Mouse (Mus musculus) intestine, postnatal 0 days (tissue): Measurements from ENCODE around the gene Ints7. TPM values are rescaled to one million over a fixed set of nuclear protein-coding genes. Genes with fewer than 3 reads are reported as not detected.
A peak's percentile ranks its signal among the peaks of the same experiment; 100 is the strongest.

Experiments used
- ATAC-seq: fragments of 200-750 bp; cut with Nextera tagmentation; 2 replicates; pipeline ENCODE4 v1.8.0; 2017; ENCODE audit warnings: mild to moderate bottlenecking, moderate TSS enrichment, moderate library complexity
- H3K27ac ChIP-seq: fragments of 300-500 bp; sonication (generic); 2 replicates; pipeline ENCODE4 v1.5.1; 2014; ENCODE audit warnings: mild to moderate bottlenecking, low read depth, low read length, moderate library complexity
- H3K27me3 ChIP-seq: fragments of 300-500 bp; sonication (generic); replicated peaks from 2 replicates; pipeline ENCODE4 v1.6.1; 2014; ENCODE audit warnings: low read length, mixed read lengths; ENCODE audit not compliant: control insufficient read depth, insufficient read depth
- H3K36me3 ChIP-seq: fragments of 300-500 bp; sonication (generic); 2 replicates; pipeline ENCODE4 v1.6.1; 2014; ENCODE audit warnings: mild to moderate bottlenecking, moderate library complexity; ENCODE audit not compliant: control insufficient read depth, insufficient read depth
- H3K4me1 ChIP-seq: fragments of 300-500 bp; sonication (generic); replicated peaks from 2 replicates; pipeline ENCODE4 v1.6.1; 2014; ENCODE audit warnings: antibody characterized with exemption, low read length, mixed read lengths; ENCODE audit not compliant: control insufficient read depth, insufficient read depth
- H3K4me2 ChIP-seq: fragments of 300-500 bp; sonication (generic); replicated peaks from 2 replicates; pipeline ENCODE4 v1.6.1; 2014; ENCODE audit warnings: low read depth, mild to moderate bottlenecking, moderate library complexity
- H3K4me3 ChIP-seq: fragments of 300-500 bp; sonication (generic); 2 replicates; pipeline ENCODE4 v1.5.1; 2014; ENCODE audit warnings: low read depth, low read length
- H3K9ac ChIP-seq: fragments of 300-500 bp; sonication (generic); 2 replicates; pipeline ENCODE4 v1.6.1; 2014; ENCODE audit warnings: mild to moderate bottlenecking, low read depth, low read length
- H3K9me3 ChIP-seq: fragments of 300-500 bp; sonication (generic); 2 replicates; pipeline ENCODE4 v1.6.1; 2016; ENCODE audit warnings: mixed run types; ENCODE audit not compliant: control insufficient read depth
- CTCF ChIP-seq: sonication (generic); IDR thresholded peaks from 2 replicates; pipeline ENCODE4 v1.5.1; 2016; ENCODE audit warnings: low read depth, mild to moderate bottlenecking, control low read depth, antibody characterized with exemption, moderate library complexity
- WGBS: fragments of 180-500 bp; shearing (Covaris S2); extraction: QIAGEN DNeasy Blood & Tissue Kit; methylation state at CpG from one replicate; pipeline ENCODE4 v1.1.7; 2014; 5-methylcytosine and 5-hydroxymethylcytosine counted together
- polyA plus RNA-seq: library from polyadenylated mRNA; unstranded; fragments of >200 nt; fragmentation: Nextera tagmentation; extraction: Ambion mirVana; gene quantifications from 2 replicates; pipeline ENCODE4 v1.2.1, GENCODE M21; 2015

The Ints7 gene
- polyA plus RNA-seq, 1 experiment from 2014 or later = 11.2 TPM

DNA sequence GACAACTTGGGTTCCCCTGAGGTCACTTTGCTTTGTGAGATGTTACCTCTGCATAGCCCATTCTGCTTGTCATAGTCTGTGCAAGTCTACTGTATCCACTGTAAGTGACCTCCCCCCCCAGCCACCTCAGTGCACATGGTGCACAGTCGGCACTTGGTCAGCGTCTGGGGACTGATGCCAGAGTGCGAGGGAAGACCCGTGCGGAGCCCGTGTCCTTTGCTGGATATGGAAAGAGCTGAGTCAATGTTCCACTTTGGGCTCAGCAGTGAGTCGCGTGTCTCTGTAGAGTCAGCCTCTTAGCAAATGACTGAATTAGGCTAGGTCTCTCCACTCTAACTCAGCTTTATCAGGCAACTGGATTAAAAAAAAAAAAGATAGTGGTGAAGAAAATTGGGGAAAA lies 47.4 kb downstream of the Ints7 start:
- H3K27me3 ChIP-seq = no peaks in the 10 kb centered on the region
- 95% methylated on average over 8 of the region's 8 CpGs for WGBS
- no peaks in the 10 kb centered on the region for H3K4me1 ChIP-seq
- peaks cover 45% of the 10 kb centered on the region for H3K36me3 ChIP-seq
- no peak for ATAC-seq
- no peak overlapping the region for H3K9ac ChIP-seq
- no peak overlapping the region for H3K27ac ChIP-seq
- no peaks in the 10 kb centered on the region for H3K9me3 ChIP-seq
- H3K4me3 ChIP-seq = no peak overlapping the region
- no peak for TF ChIP-seq CTCF
- no peak overlapping the region for H3K4me2 ChIP-seq

DNA sequence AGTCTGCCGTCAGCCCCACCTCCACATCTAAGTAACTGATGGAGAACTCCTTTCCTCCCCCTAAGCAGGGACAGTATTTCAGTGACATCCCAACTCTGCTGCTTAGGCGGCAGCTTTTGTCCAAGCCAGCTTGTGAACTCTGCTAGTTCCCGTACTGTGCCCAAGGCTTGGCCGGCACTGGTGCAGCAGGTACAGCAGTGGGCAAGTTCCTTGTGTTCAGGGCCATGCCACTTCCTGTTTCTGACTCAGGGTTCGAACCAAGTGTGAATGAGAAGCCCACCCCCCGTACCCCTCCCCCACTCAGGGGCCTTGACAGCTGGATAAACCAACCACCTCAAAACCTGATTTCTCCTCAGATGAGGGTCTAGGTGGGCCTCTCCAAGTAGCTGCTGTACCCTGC lies 49.1 kb downstream of the Ints7 start:
- Histone ChIP-seq H3K9ac (no peak overlapping the region), H3K27ac (no peak overlapping the region), H3K36me3 (peaks cover 30% of the 10 kb centered on the region), H3K9me3 (no peaks in the 10 kb centered on the region), H3K4me3 (no peak overlapping the region), H3K4me2 (no peak overlapping the region), H3K4me1 (0 out of 2 replicates have a peak, but pooled peaks cover 6% of the 10 kb centered on the region), H3K27me3 (no peaks in the 10 kb centered on the region)
- WGBS = 72% methylated on average over 6 of the region's 6 CpGs
- no peak for TF ChIP-seq CTCF
- ATAC-seq = no peak

DNA sequence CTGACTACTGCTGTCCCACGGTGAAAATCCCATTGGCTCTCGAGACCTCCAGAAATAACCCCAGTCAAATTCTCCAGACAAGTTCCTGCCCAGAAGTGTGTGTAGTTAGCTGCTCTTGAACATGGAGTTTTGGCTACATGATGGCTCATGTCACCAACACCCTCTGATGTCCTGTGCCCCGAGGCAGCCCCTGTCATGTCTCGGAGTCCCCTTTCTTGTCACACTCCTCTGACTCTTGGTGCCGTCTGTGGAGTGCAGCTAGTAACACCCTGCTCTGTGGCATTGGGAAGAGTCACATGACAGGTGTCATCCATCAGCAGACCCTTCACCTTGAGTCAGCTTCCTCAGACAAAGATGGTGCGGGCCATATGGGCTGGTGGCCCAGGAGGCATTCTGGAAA lies 49.6 kb downstream of the Ints7 start:
- H3K27me3 ChIP-seq = no peaks in the 10 kb centered on the region
- H3K4me2 ChIP-seq = no peak overlapping the region
- H3K4me1 ChIP-seq = 0 out of 2 replicates have a peak, but pooled peaks cover 8% of the 10 kb centered on the region
- no peak overlapping the region for H3K4me3 ChIP-seq
- no peak for ATAC-seq
- H3K27ac ChIP-seq = no peak overlapping the region
- H3K9me3 ChIP-seq = no peaks in the 10 kb centered on the region
- 64% methylated on average over 6 of the region's 6 CpGs for WGBS
- TF ChIP-seq CTCF = no peak
- no peak overlapping the region for H3K9ac ChIP-seq
- H3K36me3 ChIP-seq = peaks cover 24% of the 10 kb centered on the region

DNA sequence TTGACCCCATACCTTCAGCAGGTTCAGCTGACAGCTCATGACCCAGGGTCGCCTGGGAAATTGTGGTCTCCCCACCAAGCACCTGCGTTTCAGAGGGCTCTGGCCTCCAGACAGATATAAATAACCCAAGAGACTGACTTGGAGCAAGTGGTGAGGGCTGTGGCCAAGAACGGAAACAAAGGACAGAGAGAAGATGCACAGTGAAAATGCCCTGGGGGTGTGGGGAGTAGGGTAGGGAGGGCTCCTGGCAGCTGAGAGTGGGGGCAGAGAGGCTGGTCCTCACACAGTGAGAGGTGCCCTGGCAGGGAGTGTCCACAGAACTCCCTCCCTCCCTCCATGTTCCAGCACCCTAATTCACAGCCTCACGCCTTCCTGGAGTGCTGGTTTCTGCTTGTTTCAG lies 50.2 kb downstream of the Ints7 start:
- ATAC-seq = no peak
- Histone ChIP-seq H3K27me3 (no peaks in the 10 kb centered on the region), H3K4me1 (0 out of 2 replicates have a peak, but pooled peaks cover 8% of the 10 kb centered on the region), H3K36me3 (peaks cover 18% of the 10 kb centered on the region), H3K4me3 (no peak overlapping the region), H3K27ac (no peak overlapping the region), H3K9me3 (no peaks in the 10 kb centered on the region), H3K9ac (no peak overlapping the region), H3K4me2 (no peak overlapping the region)
- TF ChIP-seq CTCF = no peak
- WGBS = 32% methylated on average over 4 of the region's 4 CpGs

DNA sequence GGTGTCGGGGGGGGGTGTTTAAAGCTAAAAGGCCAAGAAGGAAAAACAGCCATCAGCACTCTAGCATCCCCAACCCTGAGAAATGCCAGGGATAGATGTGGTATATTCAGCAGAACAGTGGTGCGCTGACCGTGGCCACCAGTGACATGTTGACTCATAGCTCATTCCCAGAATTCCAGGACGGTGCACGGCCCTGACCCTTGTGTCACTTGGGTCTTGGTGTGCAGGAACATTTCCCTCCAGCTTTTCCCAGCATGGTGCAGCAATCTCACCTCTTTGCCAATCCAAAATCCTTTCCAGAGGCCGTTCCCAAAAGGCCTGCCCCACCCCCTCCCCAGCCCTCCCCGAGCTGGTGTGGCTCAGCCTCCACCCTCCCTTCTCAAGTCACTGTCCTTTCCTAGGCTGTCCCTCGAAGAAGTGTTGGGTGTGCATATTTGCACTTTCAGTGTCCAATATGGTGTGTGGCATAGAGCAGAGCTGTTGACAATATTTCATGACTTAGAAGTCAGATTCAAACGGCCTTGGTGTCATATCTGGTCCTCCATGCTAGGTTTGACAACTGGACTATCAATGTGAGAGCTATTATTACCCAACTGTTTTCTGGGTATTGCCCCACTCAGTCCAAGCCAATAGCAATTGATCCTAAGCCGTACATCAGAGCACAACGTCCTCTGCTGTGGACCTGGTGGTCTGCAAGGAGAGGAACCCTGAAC lies 53.2 kb downstream of the Ints7 start:
- Histone ChIP-seq H3K4me3 (no peak overlapping the region), H3K4me2 (no peak overlapping the region), H3K36me3 (no peaks in the 10 kb centered on the region), H3K9me3 (no peaks in the 10 kb centered on the region), H3K9ac (no peak overlapping the region), H3K27ac (peak overlapping the region; percentile 46), H3K27me3 (no peaks in the 10 kb centered on the region), H3K4me1 (0 out of 2 replicates have a peak, but pooled peaks cover 8% of the 10 kb centered on the region)
- peak; percentile 10; the same call in 1 of the 2 replicates for ATAC-seq
- WGBS = 49% methylated on average over 11 of the region's 11 CpGs
- TF ChIP-seq CTCF = no peak

DNA sequence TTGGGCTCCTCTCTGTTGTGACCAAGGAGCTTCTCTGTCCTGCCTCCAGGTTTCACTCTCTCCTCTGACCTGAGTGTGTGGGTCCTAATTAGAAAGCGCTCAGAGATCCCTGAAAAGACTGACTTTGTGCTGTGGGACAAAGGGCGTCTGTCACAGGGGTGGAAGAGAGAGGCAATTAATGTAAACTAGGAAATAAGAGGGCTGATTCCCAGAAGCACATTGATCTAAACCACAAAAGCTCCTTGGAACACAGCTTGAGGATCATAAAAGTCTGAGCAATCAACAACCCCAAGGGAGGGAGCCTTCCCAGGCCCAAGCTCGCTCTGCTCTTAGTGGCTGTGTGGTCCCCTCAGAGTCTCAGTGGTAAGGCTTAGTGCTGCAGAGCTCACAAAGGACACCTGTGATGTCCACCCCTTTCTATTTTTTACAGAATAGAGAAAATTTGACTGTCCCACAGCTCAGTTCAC lies 53.8 kb downstream of the Ints7 start:
- no peak for TF ChIP-seq CTCF
- peak; percentile 70 for ATAC-seq
- H3K4me1 ChIP-seq = 0 out of 2 replicates have a peak, but pooled peaks cover 8% of the 10 kb centered on the region
- no peaks in the 10 kb centered on the region for H3K9me3 ChIP-seq
- H3K9ac ChIP-seq = no peak overlapping the region
- WGBS = 35% methylated on average over 3 of the region's 3 CpGs
- no peak overlapping the region for H3K4me2 ChIP-seq
- no peaks in the 10 kb centered on the region for H3K27me3 ChIP-seq
- H3K36me3 ChIP-seq = no peaks in the 10 kb centered on the region
- H3K27ac ChIP-seq = peak overlapping the region; percentile 46
- no peak overlapping the region for H3K4me3 ChIP-seq
